Mouse (Mus musculus): Measurements from ENCODE around the gene Abcg5.

Abcg5 gene

DNA sequence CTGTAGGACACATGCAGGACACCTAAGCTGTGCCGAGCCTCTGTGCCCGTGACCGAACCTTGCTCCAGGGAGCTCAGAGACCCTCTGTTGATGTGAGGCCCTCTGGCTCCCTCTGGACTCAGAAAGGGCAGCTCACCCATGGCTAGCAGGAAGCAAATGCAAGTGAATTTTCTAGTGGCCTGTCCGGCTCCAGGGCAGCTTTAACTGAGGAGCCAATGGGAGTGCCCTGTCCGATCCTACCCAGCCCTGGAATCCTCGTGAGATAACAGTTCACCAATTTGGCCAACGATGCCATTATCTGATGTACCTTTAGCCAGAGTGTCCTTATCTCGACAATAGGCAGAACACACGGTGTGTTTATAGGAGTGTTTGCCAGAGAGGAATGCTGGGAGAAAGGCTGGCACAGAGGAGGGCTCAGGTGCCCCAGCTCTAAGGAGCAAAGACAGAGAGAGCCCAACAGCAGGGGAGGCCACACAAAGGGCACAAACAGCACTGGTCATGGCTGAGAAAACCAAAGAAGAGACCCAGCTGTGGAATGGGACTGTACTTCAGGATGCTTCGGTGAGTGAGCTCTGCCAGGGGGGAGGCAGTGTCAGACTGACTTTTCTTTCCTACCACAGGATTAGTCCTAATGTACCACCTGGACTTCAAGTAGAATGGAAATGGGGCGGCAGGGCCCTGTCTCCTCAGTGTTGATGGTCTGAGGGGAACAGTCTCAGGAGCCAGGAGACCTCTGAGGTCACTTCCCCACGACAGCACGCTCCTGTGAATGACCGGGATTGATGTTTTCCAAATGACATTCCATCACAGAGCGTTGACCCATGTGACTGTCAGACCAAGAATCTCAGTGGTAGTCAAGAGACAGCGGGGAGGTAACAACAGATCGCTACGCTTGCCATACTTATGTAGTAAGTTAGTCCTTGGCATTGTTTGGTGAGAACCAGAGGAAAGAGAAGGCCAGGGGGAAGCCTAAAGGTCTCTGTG lies at the start of gene Abcg5:
Gene Abcg5 (minus strand): TSS at position 278 of the 984 bp plus-strand sequence.
- DNase-seq, result no peak

DNA sequence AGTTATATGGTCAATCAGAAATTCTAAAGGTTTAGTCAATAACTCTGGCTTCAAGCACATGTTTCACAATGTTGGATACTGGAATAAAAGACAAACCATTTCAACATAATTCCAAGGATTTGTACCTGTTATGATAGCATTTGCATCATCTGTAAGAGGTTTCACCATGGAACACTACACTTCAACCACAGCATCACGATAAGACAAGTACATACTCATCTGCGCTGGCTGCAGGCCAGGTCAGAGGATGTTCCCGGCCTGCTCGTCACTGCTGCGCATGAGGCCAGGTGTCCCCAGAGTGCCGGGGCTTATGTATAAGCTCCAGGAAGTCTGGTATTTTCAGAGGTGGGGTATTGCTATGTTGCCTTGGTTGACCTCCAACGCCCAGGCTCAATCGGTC lies 49.8 kb upstream of the Abcg5 start:
- no peak for DNase-seq

DNA sequence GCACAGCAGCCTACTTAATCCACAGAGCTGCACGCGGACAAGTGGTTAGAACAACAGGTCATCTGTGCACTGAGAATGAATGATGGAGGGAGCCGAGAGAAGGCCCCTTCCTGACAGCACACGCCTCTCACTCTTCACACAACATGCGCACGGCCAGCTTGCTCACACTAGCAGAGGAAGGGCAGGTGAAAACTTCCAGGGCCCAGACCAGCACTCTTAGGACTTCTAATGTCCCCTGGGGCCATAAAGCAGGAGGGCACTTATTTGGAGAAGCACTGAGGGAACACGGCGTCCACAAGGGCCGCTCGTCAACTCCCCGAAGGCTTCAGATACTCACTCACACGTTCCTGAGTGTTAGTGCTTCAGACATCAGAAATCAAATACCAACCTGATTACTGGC lies 48.5 kb upstream of the Abcg5 start:
- no peak for DNase-seq

DNA sequence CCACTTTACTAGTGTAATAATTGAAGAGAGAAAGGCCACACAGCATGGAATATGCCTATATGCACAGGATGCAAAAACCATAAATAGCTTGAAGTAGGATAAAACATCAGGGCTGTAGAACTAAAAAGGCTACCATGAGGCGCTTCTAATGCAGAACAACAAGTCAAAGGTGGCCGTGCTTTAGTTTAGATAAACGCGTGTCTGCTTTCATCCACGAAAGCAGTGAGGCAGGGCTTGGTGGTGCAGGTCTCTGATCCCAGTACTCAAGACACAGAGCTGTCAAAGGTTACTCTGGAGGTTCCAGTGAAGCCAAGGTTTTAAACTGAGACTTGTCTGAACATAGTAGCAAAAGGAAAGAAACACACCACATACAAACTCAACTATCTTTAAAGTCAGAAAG lies 46.3 kb upstream of the Abcg5 start:
- DNase-seq, result no peak

DNA sequence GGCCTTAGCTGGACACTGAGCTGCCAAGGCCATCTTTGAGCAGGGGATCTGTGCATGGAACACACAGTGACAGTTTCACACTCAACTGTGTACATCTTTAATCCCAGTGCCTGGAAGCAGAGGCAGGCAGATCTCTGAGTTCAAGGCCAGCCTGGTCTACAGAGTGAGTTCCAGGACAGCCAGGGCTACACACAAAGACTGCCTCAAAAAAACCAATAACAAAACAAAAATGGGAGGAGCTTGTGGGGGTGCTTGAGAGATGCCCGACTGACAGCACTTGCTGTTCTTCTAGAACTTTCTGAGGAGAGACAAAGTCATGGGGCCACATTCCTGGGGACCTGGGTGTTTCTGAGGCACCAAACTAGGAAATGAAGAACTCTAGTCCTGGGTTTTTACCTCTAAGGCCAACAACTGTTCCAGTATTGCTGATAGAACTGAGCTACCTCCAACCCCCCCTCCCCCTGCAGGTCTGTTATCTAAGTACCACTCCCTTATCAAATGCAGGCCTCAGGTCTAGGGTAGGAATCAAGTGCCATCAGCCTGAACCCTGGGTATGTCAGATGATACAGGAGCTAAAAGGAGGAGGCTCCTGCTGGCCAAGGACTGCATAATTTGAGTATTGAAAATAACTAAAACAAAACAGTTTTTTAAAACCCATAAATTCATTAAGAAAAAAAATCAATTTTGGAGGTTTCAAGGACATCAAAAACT lies 45.5 kb upstream of the Abcg5 start:
- no peak for DNase-seq

DNA sequence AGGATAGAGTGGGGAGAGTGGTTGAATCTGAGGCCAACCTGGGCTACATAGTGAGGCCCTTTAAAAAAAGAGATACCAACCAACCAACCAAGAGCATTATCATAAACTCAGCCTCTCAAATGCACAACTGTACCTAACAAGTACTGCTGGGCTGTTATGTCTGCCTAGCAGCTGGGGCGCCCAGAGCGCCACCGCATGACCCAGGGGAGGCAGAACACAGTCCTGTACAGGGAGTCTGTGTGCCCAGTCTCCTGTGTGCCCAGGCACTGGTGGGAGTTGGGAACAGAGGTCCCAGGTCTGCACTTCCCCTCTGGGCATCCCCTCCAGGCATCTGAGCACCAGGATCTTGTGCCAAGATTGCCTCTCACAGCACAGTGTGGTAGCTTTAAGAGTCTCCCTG lies 42.4 kb upstream of the Abcg5 start:
- no peak for DNase-seq

DNA sequence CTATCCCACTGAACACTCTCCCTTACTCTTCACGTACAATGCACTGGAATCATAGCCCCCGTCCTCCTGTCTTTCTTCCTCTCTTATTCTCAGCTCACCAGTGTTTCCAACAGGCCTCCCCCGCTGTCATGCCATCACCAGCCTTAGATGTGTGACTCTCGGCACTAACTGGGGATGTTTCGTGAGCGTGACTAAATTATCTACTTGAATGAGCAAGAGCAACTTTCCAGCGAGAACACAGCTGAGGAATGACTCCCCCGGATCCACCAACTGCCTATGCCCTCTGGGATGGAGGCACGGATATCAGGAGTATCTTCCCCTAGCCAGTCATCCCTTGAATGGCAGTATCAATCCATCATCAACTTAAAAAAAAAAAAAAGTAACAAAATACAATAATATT lies 41.2 kb upstream of the Abcg5 start:
- no peak for DNase-seq

DNA sequence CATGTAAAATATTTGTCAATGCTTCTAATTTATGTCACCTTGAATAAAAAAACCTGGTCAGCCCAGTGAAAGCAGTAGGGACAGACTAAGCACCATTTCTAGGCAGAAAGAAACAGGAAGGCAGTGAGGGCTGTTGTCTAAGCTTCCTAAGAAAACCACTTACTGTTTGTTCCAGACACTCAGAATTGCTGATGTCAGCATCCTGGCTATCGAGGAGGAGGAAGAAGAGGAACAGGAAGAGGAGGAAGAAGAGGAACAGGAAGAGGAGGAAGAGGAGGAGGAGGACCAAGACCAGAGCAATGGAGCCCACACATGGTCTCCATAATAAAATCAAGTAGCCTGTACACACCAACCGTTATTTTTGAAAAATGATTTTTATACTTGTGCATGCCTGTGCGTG lies 36.3 kb upstream of the Abcg5 start:
- DNase-seq, result no peak

DNA sequence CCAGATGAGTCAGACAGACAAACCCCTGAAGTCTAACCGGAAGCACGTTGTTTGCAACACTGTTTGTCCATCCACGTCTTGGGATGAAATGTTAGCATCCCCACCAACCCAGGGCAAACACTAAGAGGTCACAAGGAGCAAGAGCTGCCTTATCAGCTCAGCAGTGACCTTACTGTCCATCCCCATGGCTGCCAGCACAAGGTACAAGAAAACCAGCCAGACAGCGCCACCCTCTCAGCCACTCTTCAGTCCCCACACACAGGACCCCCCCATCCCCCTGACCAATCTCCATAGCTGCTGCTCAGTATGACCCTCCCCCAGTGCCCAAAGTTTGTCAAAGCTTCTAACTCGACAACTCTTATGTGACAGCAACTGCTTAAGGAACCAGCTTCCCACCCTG lies 34.6 kb upstream of the Abcg5 start:
- DNase-seq, result no peak

DNA sequence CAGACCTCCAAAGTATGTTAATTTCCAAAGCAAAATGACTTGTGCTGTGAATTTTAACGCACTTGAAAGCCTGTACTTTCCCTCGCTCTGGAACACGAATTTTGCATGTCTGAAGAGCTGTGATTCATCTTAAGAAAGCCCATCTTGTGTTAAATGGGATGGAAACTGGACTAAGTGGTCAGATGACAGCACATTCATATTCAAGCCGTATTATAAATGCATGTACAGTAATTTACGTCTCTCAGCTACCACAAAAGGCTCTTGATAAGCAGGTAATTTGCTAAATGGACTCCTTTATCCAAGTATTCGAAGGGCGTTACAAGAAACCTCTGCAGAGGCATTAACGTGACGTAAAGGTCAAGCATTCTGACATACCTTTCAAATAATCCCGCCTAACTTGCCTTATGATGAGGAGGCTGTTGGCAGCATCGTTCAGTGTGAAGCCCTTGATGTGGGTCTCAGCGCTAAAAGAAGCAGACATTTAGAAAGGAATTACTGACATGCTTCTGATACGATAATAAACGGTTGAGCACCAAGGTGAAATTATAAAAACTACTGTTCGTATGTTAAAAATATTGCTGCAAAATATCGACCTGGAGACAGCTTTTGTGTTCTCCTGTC lies 33.6 kb upstream of the Abcg5 start:
- DNase-seq, result no peak

DNA sequence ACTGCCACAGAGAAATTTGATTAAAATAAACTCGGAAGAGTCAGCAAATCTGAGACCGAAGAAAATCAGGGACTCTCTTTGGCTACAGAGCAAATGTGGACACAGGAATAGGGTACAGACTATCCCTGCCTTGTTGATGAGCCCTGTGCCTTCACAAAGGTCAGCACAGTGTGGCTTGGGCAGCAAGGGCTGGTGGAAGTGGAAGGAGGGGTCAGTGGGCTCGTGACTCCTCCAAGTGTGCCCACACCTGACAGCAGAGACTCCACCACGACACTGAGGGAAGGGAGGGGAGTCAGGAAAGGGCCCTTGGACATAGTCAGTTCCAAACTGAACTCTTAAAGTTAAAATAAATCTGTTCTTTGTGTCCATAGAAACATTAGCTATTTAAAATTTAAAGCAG lies 32.1 kb upstream of the Abcg5 start:
- no peak for DNase-seq

DNA sequence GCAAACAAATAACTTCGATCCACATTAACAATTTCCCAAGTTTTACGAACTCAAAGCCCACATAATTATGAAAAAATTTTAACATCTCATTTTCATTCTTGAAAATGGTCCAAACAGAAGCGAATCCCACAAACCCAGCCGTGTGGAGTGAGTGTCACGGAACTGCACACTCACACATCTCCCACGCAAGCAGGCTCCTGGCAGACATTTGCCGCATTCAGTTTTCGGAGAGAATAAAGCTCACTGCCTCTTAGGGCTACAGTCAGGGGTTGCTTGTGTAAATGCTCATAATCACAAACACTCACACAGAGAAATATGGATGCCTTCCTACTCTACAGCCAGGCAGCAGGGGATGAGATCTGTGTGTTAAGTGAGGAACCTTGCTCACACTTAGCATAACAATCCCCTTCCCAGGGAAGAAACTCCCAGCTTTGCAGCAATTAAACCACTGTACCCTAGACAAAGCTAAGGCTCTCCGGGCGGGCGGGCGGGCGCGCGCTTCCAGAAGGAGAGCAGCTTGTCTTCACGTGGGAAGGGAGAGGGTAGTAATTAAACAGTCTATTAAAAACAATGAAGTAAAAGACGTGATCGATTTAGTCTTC lies 30.9 kb upstream of the Abcg5 start:
- no peak for DNase-seq

DNA sequence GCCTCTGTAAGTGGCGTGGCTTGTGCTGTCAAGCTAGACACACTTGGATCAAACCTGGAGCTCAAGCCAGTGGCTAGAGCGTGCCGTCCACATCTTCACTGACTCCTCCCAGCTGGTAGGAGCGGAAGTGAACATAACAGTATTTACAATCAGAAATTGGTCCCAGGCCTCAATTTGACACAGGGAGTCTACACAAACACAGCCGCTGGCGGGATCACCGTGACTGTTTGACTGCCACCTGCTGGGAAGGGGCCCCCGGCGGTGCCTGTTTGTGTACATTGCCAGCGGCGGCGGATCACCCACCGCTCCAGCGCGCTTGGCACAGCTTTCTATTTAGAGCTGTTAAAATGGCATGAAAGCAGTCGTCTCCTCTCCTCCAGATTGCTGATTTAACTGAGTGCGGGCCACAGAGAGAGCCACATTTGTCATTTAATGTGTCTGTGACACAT lies 26.6 kb upstream of the Abcg5 start:
- DNase-seq, result no peak

DNA sequence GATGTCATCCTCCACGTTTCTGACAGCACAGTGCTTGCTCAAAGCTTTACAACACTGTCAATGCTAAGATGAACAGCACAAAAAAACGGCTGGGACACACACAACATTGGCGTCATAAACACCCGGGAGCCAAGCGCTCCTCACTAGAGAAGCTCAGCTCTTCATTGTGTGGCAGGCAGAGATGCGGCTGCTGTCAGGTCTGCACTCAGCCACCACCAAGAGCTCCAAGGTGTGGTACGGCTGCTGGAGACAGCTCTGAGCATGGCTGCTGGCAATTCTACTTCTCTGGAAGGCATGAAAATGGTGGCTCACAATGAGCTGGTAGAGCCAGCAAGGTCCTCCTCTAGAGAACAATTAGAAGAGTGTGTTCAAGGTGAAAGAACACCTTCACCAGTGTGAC lies 26.0 kb upstream of the Abcg5 start:
- DNase-seq, result no peak

DNA sequence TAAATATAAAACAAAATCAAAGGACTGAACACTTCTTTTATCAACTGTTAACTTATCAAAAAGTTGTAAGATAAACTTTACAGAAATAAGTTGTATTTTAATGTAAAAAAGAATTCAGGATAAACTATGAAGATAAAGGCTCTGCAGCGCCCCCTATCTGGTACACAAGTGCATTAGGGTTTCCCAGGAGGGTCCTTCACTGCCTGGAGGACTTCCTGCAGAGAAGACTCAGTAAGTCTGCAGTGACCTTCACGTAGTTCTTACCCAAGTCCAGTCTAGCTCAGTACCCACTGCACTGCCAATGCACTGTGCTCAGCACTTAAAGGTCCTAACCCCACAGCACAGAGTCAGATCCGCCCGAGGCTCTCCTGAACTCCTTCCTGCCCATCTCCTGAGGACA lies 24.6 kb upstream of the Abcg5 start:
- DNase-seq, result peak in 1 of 2 experiments; percentile 47

DNA sequence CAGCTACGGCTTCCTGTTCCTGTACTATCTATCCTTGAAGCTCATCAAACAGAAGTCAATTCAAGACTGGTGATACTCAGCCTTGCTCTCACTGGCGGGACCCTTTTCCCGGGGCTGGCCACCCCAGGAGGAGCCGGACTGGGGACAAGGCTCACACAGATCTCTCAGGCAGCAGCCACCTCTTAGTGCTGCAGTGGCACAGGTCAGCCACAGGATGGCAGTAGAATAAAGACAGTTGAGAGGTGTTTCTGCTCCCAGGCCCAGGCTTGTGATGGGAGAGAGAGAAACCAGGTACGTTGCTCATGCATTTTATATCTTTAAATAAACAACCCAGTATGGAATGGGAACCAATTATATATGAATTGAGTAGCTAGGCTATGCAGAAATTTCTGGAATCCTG lies 15.9 kb upstream of the Abcg5 start:
- DNase-seq, result peak; percentile 64 to 74

DNA sequence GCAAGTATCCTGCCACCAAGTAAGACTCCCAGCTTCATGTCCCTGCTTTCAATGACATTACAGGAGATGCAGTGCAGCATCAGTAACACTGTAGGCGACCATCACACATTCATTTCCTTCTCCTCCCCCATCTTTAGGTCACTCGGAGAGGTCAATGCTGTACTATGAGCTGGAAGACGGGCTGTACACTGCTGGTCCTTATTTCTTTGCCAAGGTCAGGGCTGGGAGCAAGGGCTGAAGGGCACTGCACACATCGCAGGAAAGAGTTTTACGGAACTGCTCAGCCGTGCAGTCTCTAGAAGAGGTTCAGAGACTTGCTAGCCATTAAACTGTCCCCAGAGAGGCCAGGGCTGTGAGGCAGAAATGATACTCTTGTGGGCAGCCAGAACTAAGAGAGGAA lies 13.7 kb upstream of the Abcg5 start:
- peak; percentile 33 to 68 for DNase-seq

DNA sequence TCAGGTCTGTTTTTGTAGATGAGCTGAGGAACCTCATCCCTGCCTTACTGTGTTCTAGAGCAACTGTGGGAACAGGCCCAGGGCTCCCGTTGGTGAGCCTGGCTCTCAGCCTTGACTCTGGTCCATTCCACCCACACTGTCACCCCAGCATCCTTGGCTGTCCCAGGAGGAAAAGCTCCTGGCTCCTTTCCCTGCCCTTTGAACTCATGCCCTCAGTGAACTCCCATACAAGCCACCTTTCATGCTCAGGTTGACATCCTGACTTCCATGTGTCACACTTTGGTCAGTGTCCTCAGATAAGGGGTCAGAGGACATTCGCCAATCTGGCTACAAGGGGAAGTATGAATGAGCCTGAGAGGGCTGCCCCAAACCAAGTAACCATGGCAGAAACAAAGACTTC lies 10.9 kb upstream of the Abcg5 start:
- peak; percentile 13 to 40 for DNase-seq

DNA sequence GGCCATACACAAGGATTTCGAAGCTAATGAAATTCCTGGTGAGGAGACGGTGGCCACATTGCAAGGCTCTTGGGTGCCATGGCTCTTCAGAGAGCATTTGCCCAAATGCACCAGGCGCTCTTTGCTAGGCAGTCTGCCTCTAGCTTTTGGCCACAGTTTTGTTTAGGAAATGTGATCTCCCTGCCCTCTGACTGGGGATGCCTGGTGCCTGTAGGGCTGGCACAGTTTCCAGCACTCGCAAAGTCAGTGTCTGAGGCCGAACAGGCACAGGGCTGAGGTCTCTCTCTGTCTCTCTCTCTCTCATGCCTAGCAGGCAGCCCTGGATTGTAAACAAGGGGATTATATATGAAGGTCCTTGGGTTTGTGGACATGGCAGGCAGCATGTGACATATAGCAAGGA lies 7.3 kb upstream of the Abcg5 start:
- peak; percentile 17 to 39 for DNase-seq

DNA sequence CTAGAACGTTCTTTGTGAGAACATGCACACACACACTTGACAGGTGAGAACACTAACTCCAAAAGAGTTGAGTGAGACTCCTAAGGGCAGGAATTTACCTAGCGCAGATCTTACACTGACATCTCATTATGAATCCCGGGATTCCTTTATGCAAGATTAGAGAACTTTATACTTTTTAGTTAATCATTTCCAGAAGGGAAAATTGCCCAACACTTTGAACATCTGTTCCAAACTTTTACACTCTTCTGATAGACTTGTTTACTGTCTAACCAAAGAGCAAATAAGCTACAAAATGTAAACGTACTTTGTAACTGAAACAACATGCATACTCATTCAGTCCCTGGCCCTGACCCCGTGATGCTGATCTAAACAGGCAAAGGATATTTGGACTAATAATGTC lies 6.5 kb upstream of the Abcg5 start:
- DNase-seq, result peak in 1 of 2 experiments; percentile 12

DNA sequence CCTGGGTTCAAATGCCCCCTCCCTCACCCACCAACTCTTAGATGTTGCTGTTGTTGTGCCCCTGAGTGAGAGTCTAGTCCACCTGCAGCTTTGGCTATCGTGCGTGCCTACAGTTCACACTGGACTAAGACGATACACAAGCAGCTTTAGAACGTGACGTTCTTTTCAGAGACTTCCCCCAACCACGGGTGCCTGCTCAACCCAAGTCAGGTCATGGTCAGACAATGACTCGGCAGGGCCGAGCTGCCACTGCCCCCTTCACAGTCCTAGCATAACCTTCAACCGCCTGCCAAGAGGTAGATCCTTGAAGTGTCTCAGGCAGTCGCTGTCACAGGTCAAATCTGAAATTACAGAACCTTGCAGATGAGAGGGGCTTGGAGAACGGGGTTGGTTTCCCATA lies 6.0 kb upstream of the Abcg5 start:
- peak in 1 of 2 experiments; percentile 49 for DNase-seq

DNA sequence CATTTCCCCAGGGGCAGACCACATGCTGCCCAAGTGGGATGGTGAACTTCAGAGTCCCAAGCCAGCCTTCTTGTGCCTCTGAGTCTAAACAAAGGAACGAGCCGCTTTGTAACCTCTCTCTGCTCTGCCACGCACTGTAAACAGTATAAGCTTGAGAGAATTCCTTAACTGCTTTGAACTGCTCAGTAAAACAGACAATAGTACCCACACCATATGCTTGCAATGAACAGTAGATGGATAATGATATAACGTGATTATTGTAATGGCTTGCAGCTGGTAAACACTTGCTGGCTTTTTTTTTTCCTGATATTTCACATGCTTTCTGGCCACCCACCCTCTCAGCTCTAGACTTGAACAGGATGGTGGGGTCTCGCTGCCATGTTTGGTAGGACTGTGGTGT lies 5.2 kb upstream of the Abcg5 start:
- DNase-seq, result no peak

DNA sequence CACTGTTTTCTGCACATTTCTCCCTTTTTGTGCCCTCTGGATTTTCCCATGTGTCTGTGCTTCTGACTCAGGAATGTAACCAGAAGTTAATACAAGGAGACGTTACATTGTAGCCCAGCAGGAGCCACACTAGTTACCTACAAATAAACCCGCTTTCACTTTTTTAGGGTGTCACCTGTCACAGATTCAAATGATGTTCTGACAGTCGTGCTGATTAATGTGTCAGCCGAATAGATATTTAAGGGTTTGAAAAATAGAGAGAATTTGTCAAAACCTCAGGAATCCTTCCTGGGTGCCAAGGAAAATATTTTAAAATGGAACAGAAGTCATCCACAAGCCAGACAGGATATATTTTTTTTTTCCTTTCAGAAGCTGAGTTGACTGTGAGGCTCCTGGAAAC lies 2.5 kb upstream of the Abcg5 start:
- DNase-seq, result no peak

All from kidney, postnatal 25 days (tissue).